Mouse (Mus musculus): ENCODE results near the gene Max. TPM values are rescaled to one million over a fixed set of nuclear protein-coding genes. Genes with fewer than 3 reads are reported as not detected.
A peak's percentile ranks its signal among the peaks of the same experiment; 100 is the strongest.

Gene Max
- total RNA-seq, 1 experiment from 2014 or later = 167 TPM

GRCm38 (mm10) chr12:76961052-76961931 is 709 bp downstream of the Max start:
- ATAC-seq (replicated peaks; ENCODE audit: insufficient number of reproducible peaks, low FRiP score, low TSS enrichment, poor library complexity, severe bottlenecking) = no peak

- ATAC-seq (replicated peaks; ENCODE audit: insufficient number of reproducible peaks, low FRiP score, low TSS enrichment, poor library complexity, severe bottlenecking) = peak; percentile 63
Observed at GRCm38 (mm10) chr12:76957688-76958087, 4.3 kb downstream of the Max start.

- ATAC-seq (replicated peaks; ENCODE audit: insufficient number of reproducible peaks, low FRiP score, low TSS enrichment, poor library complexity, severe bottlenecking) = no peak
Observed at GRCm38 (mm10) chr12:76954698-76955423, 7.1 kb downstream of the Max start.

- ATAC-seq (replicated peaks; ENCODE audit: insufficient number of reproducible peaks, low FRiP score, low TSS enrichment, poor library complexity, severe bottlenecking) = no peak
Observed at GRCm38 (mm10) chr12:76953750-76954363, 8.1 kb downstream of the Max start.

GRCm38 (mm10) chr12:76950330-76950729 is 11.7 kb downstream of the Max start:
- ATAC-seq (replicated peaks; ENCODE audit: insufficient number of reproducible peaks, low FRiP score, low TSS enrichment, poor library complexity, severe bottlenecking) = peak; percentile 74

- no peak for ATAC-seq (replicated peaks; ENCODE audit: insufficient number of reproducible peaks, low FRiP score, low TSS enrichment, poor library complexity, severe bottlenecking)
Observed at GRCm38 (mm10) chr12:76948781-76949180, 13.2 kb downstream of the Max start.

- ATAC-seq (replicated peaks; ENCODE audit: insufficient number of reproducible peaks, low FRiP score, low TSS enrichment, poor library complexity, severe bottlenecking) = no peak
Observed at GRCm38 (mm10) chr12:76948185-76948584, 13.8 kb downstream of the Max start.

GRCm38 (mm10) chr12:76947487-76947886 is 14.5 kb downstream of the Max start:
- ATAC-seq (replicated peaks; ENCODE audit: insufficient number of reproducible peaks, low FRiP score, low TSS enrichment, poor library complexity, severe bottlenecking) = no peak

- no peak for ATAC-seq (replicated peaks; ENCODE audit: insufficient number of reproducible peaks, low FRiP score, low TSS enrichment, poor library complexity, severe bottlenecking)
Observed at GRCm38 (mm10) chr12:76943466-76943865, 18.5 kb downstream of the Max start.

GRCm38 (mm10) chr12:76943046-76943445 is 19.0 kb downstream of the Max start:
- ATAC-seq (replicated peaks; ENCODE audit: insufficient number of reproducible peaks, low FRiP score, low TSS enrichment, poor library complexity, severe bottlenecking) = no peak

- ATAC-seq (replicated peaks; ENCODE audit: insufficient number of reproducible peaks, low FRiP score, low TSS enrichment, poor library complexity, severe bottlenecking) = no peak
Observed at GRCm38 (mm10) chr12:76942476-76942875, 19.5 kb downstream of the Max start.

- no peak for ATAC-seq (replicated peaks; ENCODE audit: insufficient number of reproducible peaks, low FRiP score, low TSS enrichment, poor library complexity, severe bottlenecking)
Observed at GRCm38 (mm10) chr12:76941524-76941923, 20.5 kb downstream of the Max start.

- ATAC-seq (replicated peaks; ENCODE audit: insufficient number of reproducible peaks, low FRiP score, low TSS enrichment, poor library complexity, severe bottlenecking) = no peak
Observed at GRCm38 (mm10) chr12:76938013-76938412, 24.0 kb downstream of the Max start.

GRCm38 (mm10) chr12:76936211-76936610 is 25.8 kb downstream of the Max start:
- ATAC-seq (replicated peaks; ENCODE audit: insufficient number of reproducible peaks, low FRiP score, low TSS enrichment, poor library complexity, severe bottlenecking) = no peak

- no peak for ATAC-seq (replicated peaks; ENCODE audit: insufficient number of reproducible peaks, low FRiP score, low TSS enrichment, poor library complexity, severe bottlenecking)
Observed at GRCm38 (mm10) chr12:76934438-76934837, 27.6 kb downstream of the Max start.

- no peak for ATAC-seq (replicated peaks; ENCODE audit: insufficient number of reproducible peaks, low FRiP score, low TSS enrichment, poor library complexity, severe bottlenecking)
Observed at GRCm38 (mm10) chr12:76932688-76933060, 29.3 kb downstream of the Max start.

GRCm38 (mm10) chr12:76931739-76932687 is 30.0 kb downstream of the Max start:
- no peak for ATAC-seq (replicated peaks; ENCODE audit: insufficient number of reproducible peaks, low FRiP score, low TSS enrichment, poor library complexity, severe bottlenecking)

- ATAC-seq (replicated peaks; ENCODE audit: insufficient number of reproducible peaks, low FRiP score, low TSS enrichment, poor library complexity, severe bottlenecking) = no peak
Observed at GRCm38 (mm10) chr12:76930177-76930576, 31.8 kb downstream of the Max start.
